Mouse (Mus musculus) embryo, embryonic 10 days (tissue): ENCODE measurements around the gene Mrpl51.

Experiments used
- DNase-seq: peaks from one replicate; pipeline ENCODE4 v3.0.0-alpha.2; 2015; ENCODE audit warnings: low spot score

Gene Mrpl51

DNA sequence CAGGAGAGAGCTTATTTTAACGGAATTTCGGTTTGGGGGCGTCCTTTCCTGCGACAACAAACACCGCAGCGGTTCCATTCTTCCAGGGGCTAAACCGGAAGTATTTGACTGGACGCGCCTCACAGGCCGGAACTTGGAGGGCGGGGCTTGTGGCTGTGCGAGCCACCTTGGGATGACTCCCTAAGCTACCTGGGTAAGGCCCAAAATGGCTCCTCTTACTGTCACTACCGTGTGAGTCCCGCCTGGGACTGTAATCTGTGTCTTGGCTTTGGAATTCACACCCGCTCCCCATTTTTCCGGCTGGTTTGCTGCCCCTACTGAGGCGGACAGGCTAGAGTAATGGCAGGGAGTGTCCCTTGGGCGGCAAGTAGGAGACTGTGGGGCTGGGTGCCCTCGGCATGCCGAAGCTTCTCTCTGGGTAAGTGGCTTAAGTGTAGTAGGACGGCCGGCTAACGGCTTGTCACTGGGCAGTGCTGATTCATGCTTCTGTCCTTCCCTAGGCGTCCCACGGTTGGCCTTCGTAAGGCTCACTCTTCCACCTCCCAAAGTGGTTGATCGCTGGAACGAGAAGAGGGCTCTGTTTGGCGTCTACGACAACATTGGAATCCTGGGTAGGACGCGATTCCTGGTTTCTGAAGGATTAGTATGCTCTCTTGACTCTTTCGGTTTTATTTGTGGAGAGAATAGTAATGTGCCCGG, 564 bp downstream of the Mrpl51 start:
- DNase-seq = peak; percentile 97

DNA sequence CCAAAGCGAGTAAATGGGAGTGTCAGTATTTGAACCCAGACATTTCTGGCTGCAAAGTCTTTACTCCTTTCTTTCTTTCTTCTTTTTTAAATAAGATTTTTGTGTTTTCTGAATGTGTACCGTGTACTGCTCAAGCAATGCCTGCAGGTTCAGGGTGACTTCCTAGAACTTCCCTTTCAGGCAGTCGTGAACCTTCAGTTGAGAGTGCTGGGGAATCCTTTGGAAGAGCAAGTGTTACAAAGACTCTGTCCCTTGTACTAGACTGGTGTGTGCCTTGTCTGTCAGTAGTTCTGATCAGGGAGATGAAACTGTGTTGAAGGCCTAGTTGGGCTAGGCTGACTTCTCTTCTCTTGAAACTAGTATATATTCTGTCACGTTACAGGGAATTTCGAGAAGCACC, 1.2 kb downstream of the Mrpl51 start:
- no peak for DNase-seq

DNA sequence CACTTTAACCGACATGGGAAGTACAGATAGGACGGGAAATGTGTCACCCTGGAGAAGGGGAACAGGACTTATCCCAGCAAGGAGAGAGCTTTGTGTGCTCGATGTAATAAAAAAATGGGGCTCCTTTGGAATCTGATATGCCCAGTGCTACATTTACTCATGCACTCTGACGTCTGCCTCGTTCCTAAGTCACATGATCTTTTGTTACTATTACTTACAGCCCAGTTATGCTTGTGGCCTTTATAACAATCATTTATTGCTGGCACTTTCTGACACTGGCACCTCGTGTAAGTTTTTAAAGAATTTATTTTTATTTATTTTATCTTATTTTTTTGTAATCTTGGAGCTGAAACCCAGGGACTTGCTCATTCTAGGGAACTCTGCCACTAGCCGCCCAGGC, 1.8 kb downstream of the Mrpl51 start:
- no peak for DNase-seq

DNA sequence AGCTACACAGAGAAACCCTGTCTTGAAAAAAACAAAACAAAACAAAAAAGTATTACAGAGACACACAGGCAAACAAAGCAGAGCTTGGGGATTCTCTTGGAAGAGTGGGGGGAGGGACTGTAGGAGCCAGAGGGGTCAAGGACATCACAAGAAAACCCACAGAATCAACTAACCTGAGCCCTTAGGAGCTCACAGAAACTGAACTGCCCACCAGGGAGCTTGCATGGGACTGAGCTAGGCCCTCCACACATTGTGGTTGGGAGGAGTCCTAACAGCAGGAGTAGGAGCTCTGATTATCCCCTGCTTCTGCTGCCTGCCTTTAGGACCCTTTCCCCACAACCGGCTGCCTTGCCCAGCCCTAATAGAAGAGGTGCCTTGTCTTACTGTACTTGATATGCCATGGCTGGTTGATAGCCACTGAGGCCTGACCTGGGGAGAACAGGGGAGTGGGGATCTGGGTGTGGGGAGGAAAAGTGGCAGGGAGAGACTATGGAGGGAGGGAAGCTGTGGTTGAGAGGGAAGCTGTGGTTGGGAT, 4.0 kb downstream of the Mrpl51 start:
- no peak for DNase-seq

DNA sequence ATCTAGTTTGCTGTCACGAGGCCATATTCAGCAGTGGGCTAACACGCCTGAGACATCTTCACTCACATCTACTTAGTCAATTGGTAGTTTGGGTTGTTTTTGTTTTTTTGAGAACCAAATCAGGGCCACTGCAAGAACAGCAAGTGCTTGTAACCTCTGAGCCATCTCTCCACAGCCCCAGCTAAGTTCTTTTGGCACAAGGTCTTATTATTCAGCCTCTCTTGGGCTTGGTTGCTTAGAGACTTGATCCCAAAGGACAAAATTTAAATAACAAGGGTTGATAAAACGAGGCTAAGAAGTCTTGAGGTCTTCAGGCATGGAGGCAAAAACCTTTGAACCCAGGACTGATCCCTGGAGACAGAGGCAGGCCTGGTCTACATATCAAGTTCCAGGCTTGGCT, 4.7 kb downstream of the Mrpl51 start:
- DNase-seq = no peak

DNA sequence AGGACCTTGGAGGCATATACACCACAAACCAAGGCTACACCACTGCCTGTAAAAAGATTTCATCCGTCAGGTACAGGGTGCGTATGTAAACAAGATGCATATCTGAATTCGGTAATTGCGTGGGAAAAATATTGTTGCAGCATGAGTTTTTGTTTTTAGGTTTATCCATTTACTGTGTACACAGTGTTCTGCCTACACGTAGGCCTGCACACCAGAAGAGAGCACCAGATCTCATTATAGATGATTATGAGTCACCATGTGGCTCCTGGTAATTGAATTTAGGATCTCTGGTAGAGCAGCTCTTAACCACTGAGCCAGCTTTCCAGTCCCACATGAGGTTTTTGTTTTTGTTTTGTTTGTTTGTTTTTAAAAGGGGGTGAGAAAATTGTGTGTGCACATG, 5.6 kb downstream of the Mrpl51 start:
- DNase-seq = no peak

DNA sequence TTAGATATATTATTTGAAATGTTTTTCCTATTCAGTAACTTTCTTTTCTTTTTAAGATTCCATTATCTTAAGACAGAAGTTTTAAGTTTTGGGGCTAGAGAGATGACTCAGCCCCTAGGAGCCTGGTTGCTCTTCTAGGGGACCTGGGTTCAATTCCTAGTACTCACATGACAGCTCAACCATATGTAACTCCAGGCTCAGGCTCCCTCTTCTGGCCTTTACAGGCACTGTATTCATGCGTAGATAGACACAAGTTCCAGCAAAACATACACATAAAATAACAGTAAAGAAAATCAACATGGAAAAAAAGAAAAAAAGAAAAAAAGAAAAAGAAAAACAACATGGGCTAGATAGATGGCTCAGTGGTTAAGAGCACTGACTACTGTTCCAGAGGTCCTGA, 18.8 kb downstream of the Mrpl51 start:
- no peak for DNase-seq

DNA sequence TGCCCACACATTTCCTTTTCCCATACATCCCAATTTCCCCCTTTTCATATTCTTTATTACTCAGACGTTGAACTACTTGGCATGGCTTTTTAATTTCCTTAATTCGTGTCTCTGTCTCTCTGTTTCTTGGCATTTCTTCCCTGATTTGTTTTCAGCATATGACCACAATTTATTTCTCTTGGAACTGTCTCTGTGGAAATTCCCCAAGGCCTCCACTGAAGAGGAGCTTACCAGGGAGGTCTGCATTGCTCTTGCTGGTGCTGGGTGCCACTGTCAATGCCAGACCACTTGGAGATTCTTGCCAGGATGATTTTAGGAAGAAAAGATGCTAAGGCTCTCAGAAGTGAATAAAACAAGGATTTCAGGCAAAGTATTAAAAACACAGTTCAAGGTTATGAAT, 21.0 kb downstream of the Mrpl51 start:
- no peak for DNase-seq

DNA sequence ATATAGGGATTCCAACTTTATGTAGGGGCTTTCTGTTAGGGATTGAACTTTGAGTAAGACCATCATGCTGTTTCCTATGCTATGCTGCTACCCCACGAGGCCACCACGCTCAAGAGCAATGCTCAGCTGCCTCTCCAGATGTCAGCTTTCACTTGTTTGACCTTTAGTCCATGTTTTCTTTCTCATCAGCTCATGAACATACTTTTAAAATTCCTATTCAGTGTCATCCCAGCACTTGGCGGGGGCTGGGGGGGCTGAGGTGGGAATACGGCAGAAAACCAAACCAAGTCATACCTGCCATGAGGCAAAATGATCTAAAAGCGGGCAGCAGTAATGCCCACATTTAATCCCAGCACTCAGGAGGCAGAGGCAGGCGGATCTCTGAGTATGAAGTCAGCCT, 21.5 kb downstream of the Mrpl51 start:
- no peak for DNase-seq

DNA sequence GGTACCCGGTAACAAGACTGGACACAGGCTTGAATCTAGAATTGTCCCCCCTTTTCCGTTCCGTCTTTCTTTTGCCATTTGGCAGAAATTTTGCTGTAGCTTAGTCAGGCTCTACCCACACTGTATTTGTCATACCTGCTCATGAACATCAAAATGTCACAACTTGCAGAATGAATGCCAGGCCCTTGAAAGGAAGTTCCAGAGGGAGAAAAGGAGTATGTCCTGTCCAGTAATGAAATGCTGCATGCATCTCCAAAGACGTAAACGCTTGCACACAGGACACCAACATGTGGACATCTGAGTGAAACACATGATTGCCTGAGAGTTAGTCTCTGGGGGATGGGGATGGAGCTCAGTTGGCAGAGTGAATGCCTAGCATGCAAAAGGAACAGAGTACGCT, 22.1 kb downstream of the Mrpl51 start:
- no peak for DNase-seq

DNA sequence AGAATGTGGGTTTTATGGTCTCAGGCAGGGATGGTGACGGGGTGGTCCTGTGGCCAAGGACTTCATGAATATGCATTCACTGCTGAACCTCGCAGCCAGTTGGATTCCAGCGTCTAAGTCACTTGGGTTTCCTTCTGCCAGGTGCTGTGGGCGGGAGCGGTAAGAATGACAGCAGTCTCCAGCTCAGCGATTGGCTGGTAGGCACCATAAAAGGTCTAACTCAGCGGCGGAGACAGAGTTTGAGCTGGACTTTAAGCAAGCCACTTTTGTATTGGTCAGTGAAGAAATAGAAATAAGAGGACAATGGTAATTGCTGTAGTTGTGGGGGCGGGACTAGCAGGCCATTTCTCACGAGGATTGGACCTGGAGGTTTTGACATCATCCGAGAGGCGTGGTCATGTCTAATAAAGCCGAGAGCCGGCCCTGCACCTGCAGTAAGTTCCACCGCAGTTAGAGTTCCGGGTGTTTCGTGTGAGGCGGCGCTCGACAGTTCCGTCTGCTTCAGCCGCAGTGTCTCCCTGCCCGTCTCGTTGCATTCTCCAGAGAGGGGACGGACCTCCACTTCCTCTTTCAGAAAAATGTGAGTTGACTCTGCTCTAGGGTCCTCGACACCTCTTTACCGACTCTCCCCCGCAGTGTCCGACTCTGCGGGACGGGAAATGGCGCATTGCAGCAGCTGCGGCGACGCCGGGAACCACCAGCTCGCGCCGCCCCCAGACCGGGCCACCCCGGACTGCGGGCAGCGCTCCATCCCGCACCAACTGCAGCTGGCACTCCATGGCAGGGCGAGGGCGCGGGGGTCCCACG, 23.8 kb downstream of the Mrpl51 start, which contains the start of gene Vamp1:
Vamp1 (plus strand) TSS at position 404 of the 807 bp plus-strand sequence.
- peak; percentile 97 for DNase-seq

DNA sequence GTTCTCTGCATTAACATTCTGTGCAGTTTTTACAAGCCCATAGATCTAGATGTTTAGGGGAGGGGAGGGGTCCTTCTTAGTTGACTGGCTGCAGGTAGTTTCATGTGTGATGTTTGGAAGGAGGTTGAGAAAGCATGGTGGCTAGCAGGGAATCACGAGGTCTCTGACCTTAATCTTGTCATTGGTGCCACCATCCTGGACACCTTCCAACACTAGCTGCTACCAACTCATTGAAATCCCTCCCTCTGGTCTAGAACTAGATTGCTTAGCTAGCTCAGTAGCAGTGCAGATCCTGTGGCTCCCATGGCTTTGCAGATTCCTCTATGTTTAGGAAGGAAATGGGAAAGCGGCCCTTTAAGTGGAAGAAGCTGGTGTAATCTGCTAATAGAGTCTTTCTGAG, 25.3 kb downstream of the Mrpl51 start:
- DNase-seq = no peak

DNA sequence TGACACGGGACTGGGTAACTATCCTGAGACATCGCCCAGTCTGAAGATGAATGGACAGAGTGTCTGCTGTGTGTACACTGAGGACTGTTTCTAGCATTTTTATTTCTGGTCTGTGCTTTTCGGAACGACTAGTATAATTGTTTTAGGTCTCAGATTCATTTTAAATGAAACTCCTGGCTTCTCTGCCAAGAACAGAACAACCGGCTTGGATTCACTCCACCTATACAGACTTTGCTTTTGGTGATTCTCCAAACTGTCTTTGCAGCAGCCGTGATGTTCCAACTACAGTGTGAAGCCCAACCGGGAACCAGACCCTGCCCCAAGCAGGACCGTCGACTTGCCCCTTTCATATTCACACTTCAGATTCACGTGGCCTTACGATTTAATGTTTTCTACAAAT, 26.3 kb downstream of the Mrpl51 start:
- no peak for DNase-seq

DNA sequence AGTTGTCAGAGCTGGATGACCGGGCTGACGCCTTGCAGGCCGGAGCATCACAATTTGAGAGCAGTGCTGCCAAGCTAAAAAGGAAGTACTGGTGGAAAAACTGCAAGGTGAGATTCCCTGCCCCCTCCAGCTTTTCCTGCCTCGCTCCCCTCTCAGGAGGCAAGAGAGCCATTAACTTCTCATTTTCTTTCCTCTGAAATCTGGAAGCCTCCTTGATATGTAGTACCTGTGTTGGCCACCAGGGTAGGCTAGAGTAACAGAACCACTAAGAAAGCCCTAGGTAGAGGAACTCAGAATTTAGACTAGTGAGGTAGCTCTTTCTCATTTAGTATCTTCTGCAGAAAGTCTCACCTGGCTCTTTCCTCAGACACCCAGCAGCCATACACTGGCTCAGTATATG, 27.4 kb downstream of the Mrpl51 start:
- peak; percentile 70 for DNase-seq

DNA sequence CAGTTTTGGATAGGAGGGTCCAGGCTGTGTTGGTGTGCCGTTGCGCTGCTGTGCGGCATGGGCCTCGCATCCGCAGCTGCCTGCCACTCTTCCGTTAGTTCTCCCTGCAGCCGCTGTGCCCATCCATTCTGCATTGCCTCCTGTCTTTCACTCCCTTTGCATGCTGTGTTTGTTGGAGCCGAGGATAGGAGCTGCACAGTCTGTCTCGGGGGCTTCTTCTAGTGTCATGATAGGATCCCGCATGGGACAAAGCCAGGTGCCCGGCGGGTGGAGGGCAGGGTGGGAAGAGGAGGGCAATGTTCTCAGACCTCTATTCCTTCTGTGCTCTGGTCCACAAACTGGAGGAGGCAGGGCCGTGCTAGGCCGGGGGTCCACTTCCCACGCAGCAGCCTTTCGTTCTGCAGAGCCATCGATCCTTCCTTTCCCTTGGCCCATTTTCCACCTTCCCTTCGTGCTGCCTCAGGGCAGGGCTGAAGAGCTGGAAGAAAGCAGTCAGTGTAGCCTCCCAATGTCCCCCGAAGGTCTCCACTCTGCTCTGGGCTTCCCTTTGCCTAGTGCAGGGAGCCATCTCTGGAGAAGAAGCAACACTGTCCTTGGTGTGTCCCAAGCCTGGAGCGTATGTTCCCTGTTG, 29.6 kb downstream of the Mrpl51 start:
- no peak for DNase-seq

DNA sequence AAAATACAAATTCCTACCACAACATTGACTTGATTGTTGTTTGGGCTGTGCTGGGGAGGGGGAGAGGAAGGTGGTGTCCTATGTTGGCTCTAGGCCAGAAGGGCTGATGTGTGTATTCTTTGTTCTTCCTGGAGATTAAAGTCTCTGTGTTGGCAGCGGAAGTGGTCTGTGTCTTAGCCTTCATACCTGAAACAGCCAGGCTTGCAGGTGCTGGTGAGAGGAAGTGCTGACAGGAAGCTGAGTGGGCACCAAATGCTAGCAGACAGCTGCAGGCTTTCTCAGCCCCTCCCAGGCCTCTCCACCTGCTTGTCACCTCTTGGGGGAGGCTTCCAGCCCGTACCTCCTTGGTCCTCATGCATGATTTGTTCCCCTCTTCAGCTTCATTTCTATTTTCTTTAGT, 30.5 kb downstream of the Mrpl51 start:
- no peak for DNase-seq

DNA sequence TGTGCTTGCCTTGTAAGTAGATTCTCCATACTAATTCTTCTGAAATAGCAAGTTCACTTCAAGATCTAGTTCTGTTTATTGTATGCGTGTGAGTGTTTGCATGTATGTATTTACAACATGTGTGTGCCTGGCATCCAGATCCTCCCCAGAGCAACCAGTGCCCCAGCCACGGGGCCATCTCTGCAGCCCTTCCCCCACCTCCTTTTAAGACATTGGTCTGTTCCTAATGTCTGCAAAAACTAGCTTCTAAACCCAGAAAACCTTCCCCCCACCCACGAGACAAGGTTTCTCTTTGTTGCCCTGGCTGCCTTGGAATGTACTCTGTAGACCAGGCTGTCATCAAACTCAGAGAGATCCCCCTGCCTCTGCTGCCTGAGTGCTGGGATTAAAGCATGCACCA, 31.0 kb downstream of the Mrpl51 start:
- DNase-seq = no peak

DNA sequence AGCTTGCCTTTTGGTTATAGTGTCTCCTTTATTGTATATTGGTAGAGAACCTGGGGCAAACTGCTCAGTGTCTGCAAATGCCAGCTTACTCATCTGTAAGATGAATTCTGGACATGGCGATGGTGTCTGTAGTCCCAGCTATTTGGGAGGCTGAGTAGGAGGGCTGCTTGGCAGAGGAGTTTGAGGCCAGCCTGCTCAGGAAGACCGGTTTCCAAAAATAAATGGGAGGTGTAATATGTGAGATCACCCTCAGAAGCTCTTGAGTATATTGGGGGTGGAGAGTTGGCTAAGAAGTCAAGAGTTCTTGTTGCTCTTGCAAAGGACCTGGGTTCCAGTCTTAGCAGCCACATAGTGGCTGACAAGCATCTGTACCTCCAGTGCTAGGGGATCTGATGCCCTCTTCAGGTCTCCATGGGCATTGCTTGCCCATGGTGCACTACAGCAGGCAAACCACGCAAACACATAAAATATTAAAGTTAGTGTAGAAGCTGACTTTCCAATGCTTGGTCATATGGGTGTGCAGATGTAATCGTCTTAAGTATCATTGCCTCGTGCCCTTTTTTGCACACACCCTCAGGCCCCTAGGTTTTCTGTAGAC, 34.0 kb downstream of the Mrpl51 start:
- peak; percentile 32 for DNase-seq

DNA sequence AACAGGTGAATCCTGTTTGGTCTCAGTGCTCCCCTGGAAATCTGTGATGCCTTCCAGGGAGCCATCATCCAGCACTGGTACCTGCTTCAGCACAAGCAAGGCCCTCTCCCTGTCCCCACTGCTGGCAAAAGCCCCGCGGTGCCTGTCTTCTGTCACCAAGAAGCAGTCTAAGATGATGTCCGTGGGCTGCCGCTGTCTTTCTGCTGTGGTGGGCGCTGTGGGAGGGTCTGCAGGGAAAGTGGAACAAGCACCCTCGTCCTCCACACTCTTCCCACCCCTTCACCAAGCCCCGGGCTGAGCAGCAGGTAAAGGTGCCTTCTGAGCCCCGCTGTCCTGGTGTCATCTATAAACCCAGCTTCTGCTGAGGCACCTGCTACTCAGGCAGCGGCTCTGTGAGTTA, 39.0 kb downstream of the Mrpl51 start:
- DNase-seq = no peak

DNA sequence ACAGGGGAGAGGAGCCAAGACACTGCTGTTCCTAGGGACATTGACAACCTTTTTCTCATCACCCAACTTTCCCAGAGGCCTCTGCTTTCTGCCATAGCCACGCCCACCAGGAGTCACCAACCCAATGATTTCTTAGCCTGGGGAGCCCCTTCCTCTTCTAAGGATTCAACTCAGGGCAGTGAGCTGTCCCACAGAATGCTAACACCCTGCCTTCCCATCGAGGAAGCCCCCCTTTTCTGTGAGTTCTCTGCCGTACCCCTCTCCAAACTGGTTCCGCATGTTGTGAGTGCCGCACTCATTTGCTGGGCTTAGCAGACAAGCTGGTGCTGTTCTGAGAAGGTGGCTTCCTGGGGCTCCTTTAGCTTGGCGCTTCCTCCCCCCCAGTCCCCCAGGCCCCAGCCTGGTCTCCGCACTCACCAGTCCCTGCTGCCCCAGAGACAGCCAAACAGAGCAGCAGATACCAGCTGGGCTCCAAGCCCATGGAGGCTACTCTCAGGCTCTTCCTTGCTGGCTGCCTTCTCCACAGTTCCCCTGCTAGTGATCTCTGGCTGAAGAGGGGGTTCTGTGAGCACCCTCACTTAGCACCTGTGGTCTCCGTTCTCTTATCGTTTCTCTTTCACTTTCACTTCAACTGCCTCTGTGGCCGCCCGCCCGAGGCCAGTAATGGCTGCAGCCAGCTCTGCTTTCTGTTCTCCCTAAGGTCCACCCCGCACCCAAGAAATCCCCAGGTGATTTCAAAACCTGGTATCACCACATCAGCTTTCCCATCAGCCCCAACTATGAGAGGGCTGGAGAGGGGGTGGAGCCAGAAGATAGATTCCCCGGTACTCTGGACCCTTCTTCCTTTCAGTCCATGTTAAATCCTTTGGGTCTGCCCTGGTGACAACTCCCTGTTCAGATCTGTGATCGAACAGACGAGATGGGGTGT, 39.8 kb downstream of the Mrpl51 start, which contains the start of gene Tapbpl:
Tapbpl (minus strand) TSS at position 744 of the 928 bp plus-strand sequence.
- peak; percentile 74 for DNase-seq

DNA sequence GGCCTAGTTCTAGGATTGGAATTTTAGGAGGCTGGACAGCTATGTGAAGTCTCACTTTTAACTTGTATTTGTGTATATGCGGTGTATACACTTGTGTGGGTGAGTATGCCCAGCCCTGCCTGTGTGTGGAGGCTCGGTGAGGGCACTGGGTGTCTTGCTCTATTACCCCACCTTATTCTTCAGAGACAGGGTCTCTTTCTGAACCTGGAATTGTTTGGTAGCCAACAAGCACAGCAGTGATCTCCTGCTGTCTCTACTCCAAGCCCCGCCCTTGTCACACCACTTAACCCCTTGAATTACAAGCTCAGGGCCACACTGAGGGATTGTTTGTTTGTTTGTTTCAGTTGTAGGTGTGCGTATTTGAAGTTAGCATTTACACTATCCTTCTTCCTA, 40.4 kb downstream of the Mrpl51 start:
- no peak for DNase-seq
